Mouse (Mus musculus) lung, embryonic 14.5 days (tissue): Measurements from ENCODE around the gene Tep1. TPM values are rescaled to one million over a fixed set of nuclear protein-coding genes. Genes with fewer than 3 reads are reported as not detected.

Source experiments
- ATAC-seq: fragments of 200-750 bp; cut with Nextera tagmentation; 2 replicates; pipeline ENCODE4 v1.8.0; 2017; ENCODE audit warnings: mild to moderate bottlenecking, moderate TSS enrichment, moderate library complexity; ENCODE audit not compliant: insufficient read depth
- DNase-seq: peaks from one replicate; pipeline ENCODE4 v3.0.0-alpha.2; 2015
- H3K27ac ChIP-seq: fragments of 300-500 bp; sonication (generic); 2 replicates; pipeline ENCODE4 v1.5.1; 2014; ENCODE audit warnings: low read depth, mild to moderate bottlenecking, moderate library complexity
- H3K27me3 ChIP-seq: fragments of 300-500 bp; sonication (generic); 2 replicates; pipeline ENCODE4 v1.6.1; 2014; ENCODE audit warnings: low read length, control low read depth; ENCODE audit not compliant: insufficient read depth
- H3K36me3 ChIP-seq: fragments of 300-500 bp; sonication (generic); 2 replicates; pipeline ENCODE4 v1.6.1; 2014; ENCODE audit warnings: control low read depth; ENCODE audit not compliant: insufficient read depth
- H3K4me1 ChIP-seq: fragments of 300-500 bp; sonication (generic); 2 replicates; pipeline ENCODE4 v1.6.1; 2014; ENCODE audit warnings: antibody characterized with exemption, control low read depth; ENCODE audit not compliant: insufficient read depth
- H3K4me2 ChIP-seq: fragments of 300-500 bp; sonication (generic); 2 replicates; pipeline ENCODE4 v1.6.1; 2014; ENCODE audit warnings: mild to moderate bottlenecking
- H3K4me3 ChIP-seq: fragments of 300-500 bp; sonication (generic); 2 replicates; pipeline ENCODE4 v1.5.1; 2014; ENCODE audit warnings: low read depth, low read length
- H3K9ac ChIP-seq: fragments of 300-500 bp; sonication (generic); 2 replicates; pipeline ENCODE4 v1.6.1; 2014
- H3K9me3 ChIP-seq: fragments of 300-500 bp; sonication (generic); 2 replicates; pipeline ENCODE4 v1.6.1; 2016; ENCODE audit warnings: low read depth, low read length, control low read depth
- CTCF ChIP-seq: IDR thresholded peaks from 2 replicates; pipeline ENCODE4 v1.5.1; 2016; ENCODE audit warnings: antibody characterized with exemption, low read depth
- WGBS: fragments of 180-500 bp; shearing (Covaris S2); extraction: QIAGEN DNeasy Blood & Tissue Kit; methylation state at CpG from one replicate; pipeline ENCODE4 v1.1.7; 2014; 5-methylcytosine and 5-hydroxymethylcytosine counted together
- polyA plus RNA-seq: library from polyadenylated mRNA; unstranded; fragments of >200 nt; fragmentation: Nextera tagmentation; extraction: Ambion mirVana; gene quantifications from 2 replicates; pipeline ENCODE4 v1.2.1, GENCODE M21; 2014

The Tep1 gene
- polyA plus RNA-seq, 1 experiment from 2014 or later, result 6.1 TPM

GRCm38 (mm10) chr14:50795261-50795935 lies 75.0 kb downstream of the Tep1 start:
- Histone ChIP-seq H3K9ac (no peak overlapping the region), H3K4me1 (no peaks in the 10 kb centered on the region), H3K27me3 (no peaks in the 10 kb centered on the region), H3K9me3 (no peaks in the 10 kb centered on the region), H3K27ac (no peak overlapping the region), H3K4me2 (no peak overlapping the region), H3K4me3 (no peak overlapping the region), H3K36me3 (no peaks in the 10 kb centered on the region)
- TF ChIP-seq CTCF, result no peak
- DNase-seq (no peak), ATAC-seq (no peak)
- 90% methylated on average over 24 of the region's 24 CpGs for WGBS

- Histone ChIP-seq H3K27me3 (no peaks in the 10 kb centered on the region), H3K9ac (no peak overlapping the region), H3K4me1 (no peaks in the 10 kb centered on the region; the same call in 1 of the 2 replicates), H3K9me3 (no peaks in the 10 kb centered on the region), H3K36me3 (no peaks in the 10 kb centered on the region), H3K4me2 (no peak overlapping the region), H3K4me3 (no peak overlapping the region), H3K27ac (no peak overlapping the region)
- no peak for ATAC-seq
- WGBS, result 9% methylated on average over 2 of the region's 2 CpGs
- peak; percentile 45 for TF ChIP-seq CTCF
- peak; percentile 73 for DNase-seq
These were observed 82.2 kb downstream of the Tep1 start for GRCm38 (mm10) chr14:50788157-50788556.

DNA sequence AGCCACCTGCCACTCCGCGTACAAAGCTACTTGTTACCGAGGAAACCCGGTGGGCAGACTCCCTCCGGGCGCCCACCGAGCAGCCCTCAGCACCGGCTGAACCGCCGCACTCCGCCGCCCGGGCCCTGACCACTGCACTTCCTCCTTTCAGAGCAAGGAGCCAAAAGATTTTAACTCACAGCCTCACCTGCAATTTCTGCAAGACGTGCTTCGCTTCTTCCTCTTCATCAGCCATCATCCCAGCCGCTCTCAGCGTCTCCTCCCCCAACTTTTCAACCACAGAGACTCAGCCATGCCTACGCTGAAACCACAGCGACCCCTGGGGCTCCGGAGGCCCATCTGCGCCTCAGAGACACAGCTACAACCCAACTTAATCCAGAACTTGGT lies 85.1 kb downstream of the Tep1 start, which contains the start of gene Ttc5:
Ttc5 (minus strand) TSS at position 269 of the 387 bp plus-strand sequence.
- H3K27ac ChIP-seq, result peak within 1 kb of the TSS; percentile 46; the same call in 1 of the 2 replicates
- H3K27me3 ChIP-seq, result no peaks in the 10 kb centered on the region
- H3K9ac ChIP-seq, result peak within 1 kb of the TSS; percentile 65

GRCm38 (mm10) chr14:50784391-50785250 lies 85.7 kb downstream of the Tep1 start:
- peaks cover 14% of the 10 kb centered on the region; the same call in 1 of the 2 replicates for H3K36me3 ChIP-seq
- H3K27ac ChIP-seq, result no peak overlapping the region; the same call in 1 of the 2 replicates
- 25% methylated on average over 16 of the region's 16 CpGs for WGBS
- H3K9me3 ChIP-seq, result no peaks in the 10 kb centered on the region
- H3K4me3 ChIP-seq, result peak overlapping the region; percentile 75
- no peak for TF ChIP-seq CTCF
- DNase-seq (peak; percentile 48), ATAC-seq (no peak)
- H3K4me1 ChIP-seq, result no peaks in the 10 kb centered on the region; the same call in 1 of the 2 replicates
- H3K4me2 ChIP-seq, result peak overlapping the region; percentile 73
- no peaks in the 10 kb centered on the region for H3K27me3 ChIP-seq
- H3K9ac ChIP-seq, result peak overlapping the region; percentile 65

More for the DNA sequence above, 85.1 kb downstream of the Tep1 start, which contains the start of gene Ttc5:
- peak within 1 kb of the TSS; percentile 73 for H3K4me2 ChIP-seq
- ATAC-seq (peak; percentile 98), DNase-seq (peak; percentile 95)
- H3K36me3 ChIP-seq, result peaks cover 13% of the 10 kb centered on the region; the same call in 1 of the 2 replicates
- H3K9me3 ChIP-seq, result no peaks in the 10 kb centered on the region
- TF ChIP-seq CTCF, result peak; percentile 91
- H3K4me3 ChIP-seq, result peak within 1 kb of the TSS; percentile 75
- H3K4me1 ChIP-seq, result no peaks in the 10 kb centered on the region; the same call in 1 of the 2 replicates
- WGBS, result under 1% methylated on average over 21 of the region's 21 CpGs

DNA sequence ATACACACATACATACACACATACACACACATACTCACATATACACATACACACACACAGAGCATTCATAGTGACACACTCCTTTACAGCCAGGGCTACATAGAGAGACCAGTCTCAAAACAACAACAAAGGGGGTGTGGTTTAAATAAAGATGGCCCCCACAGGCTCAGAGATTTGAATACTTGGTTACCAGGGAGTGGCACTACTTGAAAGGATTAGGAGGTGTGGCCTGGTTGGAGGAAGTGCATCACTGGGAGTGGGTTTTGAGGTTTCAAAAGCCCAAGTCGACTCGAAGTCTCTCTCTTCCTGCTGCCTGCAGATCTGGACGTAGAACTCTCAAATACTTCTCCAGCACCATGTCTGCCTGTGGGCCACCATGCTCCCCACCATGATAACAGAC lies 88.2 kb downstream of the Tep1 start:
- Histone ChIP-seq H3K4me1 (no peaks in the 10 kb centered on the region; the same call in 1 of the 2 replicates), H3K4me2 (no peak overlapping the region), H3K27me3 (no peaks in the 10 kb centered on the region), H3K36me3 (peaks cover 23% of the 10 kb centered on the region), H3K4me3 (no peak overlapping the region), H3K9me3 (no peaks in the 10 kb centered on the region), H3K27ac (no peak overlapping the region), H3K9ac (no peak overlapping the region)
- ATAC-seq, result no peak
- 87% methylated on average over 3 of the region's 3 CpGs for WGBS
- DNase-seq, result no peak
- TF ChIP-seq CTCF, result no peak

Other genes starting within 250 kb of the Tep1 start
- gene Olfr745, start 231.2 kb downstream of the Tep1 start, polyA plus RNA-seq, result not detected in 2 replicates
- gene Olfr746, start 223.5 kb downstream of the Tep1 start, polyA plus RNA-seq, result not detected in 2 replicates
- not detected in 2 replicates for gene Olfr747, start 177.4 kb downstream of the Tep1 start, polyA plus RNA-seq
- not detected in 2 replicates for gene Olfr748, start 163.2 kb downstream of the Tep1 start, polyA plus RNA-seq
- gene Olfr749, start 125.5 kb downstream of the Tep1 start, polyA plus RNA-seq, result not detected in 2 replicates
- gene Ttc5, start 85.0 kb downstream of the Tep1 start, polyA plus RNA-seq, result 68.3 and 68.6 TPM in 2 replicates
- not detected in 2 replicates for gene Ccnb1ip1, start 62.8 kb downstream of the Tep1 start, polyA plus RNA-seq
- 71.0 and 74.7 TPM in 2 replicates for gene Parp2, start 62.7 kb downstream of the Tep1 start, polyA plus RNA-seq
- 0.26 and 0.29 TPM in 2 replicates for gene Klhl33, start 26.9 kb upstream of the Tep1 start, polyA plus RNA-seq
- gene Osgep, start 54.3 kb upstream of the Tep1 start, polyA plus RNA-seq, result 164 and 183 TPM in 2 replicates
- 272 and 273 TPM in 2 replicates for gene Apex1, start 54.4 kb upstream of the Tep1 start, polyA plus RNA-seq
- gene Pip4p1, start 60.3 kb upstream of the Tep1 start, polyA plus RNA-seq, result 45.6 and 47.1 TPM in 2 replicates
- gene Pnp, start 60.5 kb upstream of the Tep1 start, polyA plus RNA-seq, result 64.4 and 67.0 TPM in 2 replicates
- gene Gm49342, start 74.0 kb upstream of the Tep1 start, polyA plus RNA-seq, result not detected in 2 replicates
- gene Pnp2, start 85.4 kb upstream of the Tep1 start, polyA plus RNA-seq, result 0.42 and 0.76 TPM in 2 replicates
- gene Rnase10, start 137.2 kb upstream of the Tep1 start, polyA plus RNA-seq, result 0.45 TPM in 1 of 2 replicates, not detected in the other
- gene Rnase9, start 171.3 kb upstream of the Tep1 start, polyA plus RNA-seq, result not detected in 2 replicates
- gene Rnase11, start 179.6 kb upstream of the Tep1 start, polyA plus RNA-seq, result not detected in 2 replicates
- not detected in 2 replicates for gene Rnase12, start 187.1 kb upstream of the Tep1 start, polyA plus RNA-seq
- gene Olfr750, start 203.9 kb upstream of the Tep1 start, polyA plus RNA-seq, result not detected in 2 replicates
- gene Rnase4, start 220.5 kb upstream of the Tep1 start, polyA plus RNA-seq, result 27.6 and 29.6 TPM in 2 replicates
- gene Ang, start 220.6 kb upstream of the Tep1 start, polyA plus RNA-seq, result 5.2 and 5.6 TPM in 2 replicates
- gene Eddm3b, start 243.9 kb upstream of the Tep1 start, polyA plus RNA-seq, result not detected in 2 replicates